Mouse (Mus musculus): ENCODE measurements around the gene Rdh7. TPM values are rescaled to one million over a fixed set of nuclear protein-coding genes. Genes with fewer than 3 reads are reported as not detected.
"Not testable (repeated sequence)": the region's sequence is repeated elsewhere in the genome, so short reads cannot be mapped to it uniquely, and the experiment has no call there.

The Rdh7 gene
- total RNA-seq, 2 experiments from 2014 or later, result not detected

- no peak for ATAC-seq (replicated peaks; ENCODE audit: low FRiP score, poor library complexity, severe bottlenecking)
Observed at GRCm38 (mm10) chr10:127897506-127897905, 8.9 kb upstream of the Rdh7 start.

DNA sequence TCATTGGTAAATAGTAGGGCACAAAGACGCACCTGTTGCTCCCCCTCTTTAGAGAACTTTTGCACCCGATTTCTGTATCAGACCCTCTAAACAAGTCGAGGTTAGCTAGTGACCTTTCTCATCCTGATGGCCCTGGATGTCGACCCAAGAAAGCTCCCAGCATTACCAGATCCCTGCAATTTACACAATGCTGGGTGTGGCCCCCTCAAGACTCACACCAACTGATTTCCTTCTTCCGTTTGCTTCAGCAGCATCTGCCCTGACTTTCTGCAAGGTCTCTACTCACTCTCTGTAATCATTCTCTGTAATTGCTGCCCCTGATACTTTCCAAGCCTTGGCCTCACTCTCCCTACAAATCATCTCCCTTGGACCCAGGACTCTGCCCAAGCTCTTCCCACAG lies 8.1 kb upstream of the Rdh7 start:
- no peak for ATAC-seq (replicated peaks; ENCODE audit: low FRiP score, poor library complexity, severe bottlenecking)

GRCm38 (mm10) chr10:127893163-127894022 lies 4.8 kb upstream of the Rdh7 start:
- ATAC-seq (replicated peaks; ENCODE audit: low FRiP score, poor library complexity, severe bottlenecking), result not testable (repeated sequence)

DNA sequence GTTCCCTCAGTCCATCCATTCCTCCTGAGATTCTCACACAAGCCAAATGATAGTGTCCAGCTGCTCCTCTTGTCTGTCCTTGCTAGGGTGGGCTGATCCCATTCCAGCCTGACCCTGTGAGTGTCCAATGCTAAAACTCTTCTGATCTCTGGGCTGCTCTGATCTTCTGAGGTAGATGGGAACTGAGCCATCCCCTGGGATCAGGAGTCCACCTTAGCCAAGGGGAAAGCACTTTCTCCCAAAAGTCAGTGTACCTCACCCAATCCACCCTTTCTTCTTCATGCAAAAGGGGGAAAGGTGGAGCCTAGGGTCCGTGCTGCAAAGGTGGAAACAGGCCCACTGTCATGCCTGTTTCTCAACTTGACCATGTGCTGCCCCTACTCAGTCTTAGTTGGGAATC lies 2.9 kb upstream of the Rdh7 start:
- no peak for ATAC-seq (replicated peaks; ENCODE audit: low FRiP score, poor library complexity, severe bottlenecking)

DNA sequence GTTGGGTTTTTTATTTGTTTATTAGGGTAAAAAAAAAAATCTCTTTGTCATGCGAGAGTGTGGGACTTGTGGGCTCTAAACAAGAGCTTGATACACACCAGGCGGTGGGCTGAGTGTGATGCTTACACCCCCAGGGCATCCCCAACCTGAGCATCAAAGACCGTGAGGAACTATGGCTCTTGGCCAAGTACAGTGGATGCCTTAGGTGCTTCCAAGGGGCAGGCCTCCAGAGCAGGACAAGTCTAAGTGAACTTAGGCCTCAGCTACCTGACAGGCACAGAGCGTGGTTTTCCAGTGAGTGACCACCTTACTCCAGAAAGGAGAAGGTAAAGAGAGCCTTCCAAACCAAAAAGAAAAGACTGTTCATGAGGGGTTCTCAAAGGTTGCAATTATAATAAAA lies 1.6 kb downstream of the Rdh7 start:
- ATAC-seq (replicated peaks; ENCODE audit: low FRiP score, poor library complexity, severe bottlenecking), result 0 out of 2 replicates have a peak, but pooled peaks have one; percentile 25

GRCm38 (mm10) chr10:127886551-127886950 lies 2.1 kb downstream of the Rdh7 start:
- ATAC-seq (replicated peaks; ENCODE audit: low FRiP score, poor library complexity, severe bottlenecking), result no peak

GRCm38 (mm10) chr10:127881041-127881440 lies 7.6 kb downstream of the Rdh7 start:
- no peak for ATAC-seq (replicated peaks; ENCODE audit: low FRiP score, poor library complexity, severe bottlenecking)

DNA sequence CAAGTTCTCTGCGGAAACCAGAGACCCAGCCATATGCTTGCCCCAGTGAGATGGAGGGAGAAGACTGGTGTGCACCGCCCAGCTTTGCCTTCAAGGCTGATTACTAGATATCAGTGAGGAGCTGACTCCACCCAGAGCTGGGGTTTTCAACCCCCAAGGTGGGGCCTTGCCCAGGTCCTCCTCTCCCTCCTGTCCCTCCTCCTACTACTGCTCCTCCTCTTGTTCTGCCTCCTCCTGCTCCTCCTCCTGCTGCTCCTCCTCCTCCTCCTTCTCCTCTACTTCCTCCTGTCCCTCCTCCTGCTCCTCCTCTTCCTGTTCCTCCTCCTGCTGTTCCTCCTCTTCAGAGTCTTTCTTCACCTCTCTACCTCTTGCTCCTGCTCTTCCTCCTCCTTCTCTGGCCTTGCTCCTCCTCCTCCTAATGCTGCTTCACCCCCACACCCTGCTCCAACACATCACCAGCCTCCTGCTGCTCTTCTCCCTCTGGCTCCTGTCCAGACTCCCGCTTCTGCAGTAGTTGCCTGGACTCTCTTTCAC lies 9.4 kb downstream of the Rdh7 start:
- no peak for ATAC-seq (replicated peaks; ENCODE audit: low FRiP score, poor library complexity, severe bottlenecking)

- ATAC-seq (replicated peaks; ENCODE audit: low FRiP score, poor library complexity, severe bottlenecking), result no peak
Observed at GRCm38 (mm10) chr10:127878262-127879057, 10.2 kb downstream of the Rdh7 start.

GRCm38 (mm10) chr10:127877681-127878080 lies 10.9 kb downstream of the Rdh7 start:
- ATAC-seq (replicated peaks; ENCODE audit: low FRiP score, poor library complexity, severe bottlenecking), result 0 out of 2 replicates have a peak, but pooled peaks have one; percentile 39

GRCm38 (mm10) chr10:127872484-127872883 lies 16.1 kb downstream of the Rdh7 start:
- ATAC-seq (replicated peaks; ENCODE audit: low FRiP score, poor library complexity, severe bottlenecking), result no peak

GRCm38 (mm10) chr10:127866232-127866631 lies 22.4 kb downstream of the Rdh7 start, which contains the start of gene Rdh16f2:
Gene Rdh16f2 (plus strand): TSS chr10:127866474.
- no peak for ATAC-seq (replicated peaks; ENCODE audit: low FRiP score, poor library complexity, severe bottlenecking)

DNA sequence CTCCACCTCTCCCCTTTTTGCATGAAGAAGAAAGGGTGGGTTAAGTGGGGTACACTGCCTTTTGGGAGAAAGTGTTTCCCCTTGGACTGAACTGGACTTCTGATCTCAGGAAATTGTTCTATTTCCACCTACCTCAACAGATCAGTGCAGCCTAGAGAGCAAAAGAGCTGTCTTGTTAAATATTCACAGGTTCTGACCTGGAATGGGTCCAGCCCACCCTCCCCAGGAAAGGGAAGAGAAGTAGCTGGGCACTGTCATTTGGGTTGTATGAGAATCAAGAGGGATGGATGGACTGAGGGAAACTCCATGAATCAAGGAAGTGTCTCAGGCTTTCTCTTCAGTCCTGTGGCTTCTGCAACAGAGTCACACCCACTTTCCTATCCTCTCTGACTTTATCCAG lies 23.7 kb downstream of the Rdh7 start:
- no peak for ATAC-seq (replicated peaks; ENCODE audit: low FRiP score, poor library complexity, severe bottlenecking)

DNA sequence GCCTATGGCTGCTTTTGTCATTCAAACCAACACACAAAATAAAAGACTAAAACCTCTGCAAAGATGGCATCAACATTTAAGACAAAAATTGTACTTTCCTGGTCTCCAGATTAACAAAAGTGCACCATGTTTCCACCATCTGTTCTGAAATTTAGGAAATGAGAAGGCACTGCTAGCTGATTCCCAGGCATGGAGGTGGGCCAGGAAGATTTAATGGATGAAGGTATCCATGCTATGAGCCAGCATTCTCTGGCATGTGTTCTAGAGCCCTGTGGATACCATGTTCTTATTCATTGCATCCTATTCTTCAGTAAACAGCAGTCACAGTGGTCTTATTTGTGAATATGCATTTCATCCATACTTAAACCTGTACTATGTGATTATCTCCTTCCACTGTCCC lies 32.2 kb downstream of the Rdh7 start:
- ATAC-seq (replicated peaks; ENCODE audit: low FRiP score, poor library complexity, severe bottlenecking), result no peak

DNA sequence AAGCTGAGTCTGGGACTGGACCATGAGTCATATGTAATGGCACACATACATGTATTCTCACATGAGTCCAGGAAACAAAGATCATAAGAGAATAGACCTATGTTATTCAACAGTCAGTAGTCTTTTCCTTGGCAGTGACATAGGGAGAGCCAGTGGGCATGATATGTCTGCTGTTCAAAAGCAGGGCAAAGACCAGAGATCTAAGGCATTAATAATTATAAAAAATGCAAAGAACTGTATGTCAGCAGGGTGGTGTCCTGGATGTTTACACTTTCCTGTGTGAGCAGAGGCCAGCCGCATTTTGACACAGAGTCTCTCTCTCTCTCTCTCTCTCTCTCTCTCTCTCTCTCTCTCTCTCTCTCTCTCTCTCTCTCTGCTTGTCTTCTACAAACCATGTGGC lies 39.0 kb downstream of the Rdh7 start, which contains the start of gene Rdh19:
TSS of gene Rdh19 (plus strand) at position 301 of the 400 bp plus-strand sequence.
- ATAC-seq (replicated peaks; ENCODE audit: low FRiP score, poor library complexity, severe bottlenecking), result no peak

DNA sequence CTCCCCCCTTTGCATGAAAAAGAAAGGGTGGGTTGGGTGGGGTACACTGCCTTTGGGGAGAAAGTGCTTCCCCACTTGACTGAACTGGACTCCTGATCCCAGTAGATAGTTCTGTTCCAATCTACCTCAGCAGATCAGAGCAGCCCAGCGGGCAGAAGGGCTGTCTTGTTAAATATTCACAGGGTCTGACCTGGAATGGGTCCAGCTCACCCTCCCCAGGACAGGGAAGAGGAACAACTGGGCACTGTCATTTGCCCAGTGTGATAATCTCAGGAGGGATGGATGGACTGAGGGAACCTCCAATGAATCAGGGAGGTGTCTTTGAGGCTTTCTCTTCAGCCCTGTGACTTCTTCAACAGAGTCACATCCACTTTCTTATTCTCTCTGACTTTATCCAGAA lies 40.5 kb downstream of the Rdh7 start:
- ATAC-seq (replicated peaks; ENCODE audit: low FRiP score, poor library complexity, severe bottlenecking), result no peak

GRCm38 (mm10) chr10:127845945-127846344 lies 42.7 kb downstream of the Rdh7 start:
- not testable (repeated sequence) for ATAC-seq (replicated peaks; ENCODE audit: low FRiP score, poor library complexity, severe bottlenecking)

GRCm38 (mm10) chr10:127840776-127841175 lies 47.8 kb downstream of the Rdh7 start:
- ATAC-seq (replicated peaks; ENCODE audit: low FRiP score, poor library complexity, severe bottlenecking), result no peak

DNA sequence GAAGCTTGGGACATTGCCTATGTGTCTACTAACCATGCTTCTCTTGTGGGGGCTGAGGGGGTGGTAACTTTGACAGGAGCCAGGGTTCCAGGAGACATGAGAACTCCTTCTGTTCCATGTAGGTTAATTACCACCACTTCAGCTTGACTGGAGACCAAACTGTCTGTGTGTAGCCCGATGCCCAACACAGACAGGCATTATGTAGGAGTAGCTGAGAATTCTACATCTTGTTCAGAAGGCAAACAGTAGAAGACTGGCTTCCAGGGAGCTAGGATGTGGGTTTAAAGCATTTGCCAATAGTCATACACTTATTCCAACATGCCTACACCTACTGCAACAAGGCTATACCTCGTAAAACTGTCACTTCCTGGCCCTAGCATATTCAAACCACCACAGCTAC lies 50.1 kb downstream of the Rdh7 start:
- ATAC-seq (replicated peaks; ENCODE audit: low FRiP score, poor library complexity, severe bottlenecking), result no peak

DNA sequence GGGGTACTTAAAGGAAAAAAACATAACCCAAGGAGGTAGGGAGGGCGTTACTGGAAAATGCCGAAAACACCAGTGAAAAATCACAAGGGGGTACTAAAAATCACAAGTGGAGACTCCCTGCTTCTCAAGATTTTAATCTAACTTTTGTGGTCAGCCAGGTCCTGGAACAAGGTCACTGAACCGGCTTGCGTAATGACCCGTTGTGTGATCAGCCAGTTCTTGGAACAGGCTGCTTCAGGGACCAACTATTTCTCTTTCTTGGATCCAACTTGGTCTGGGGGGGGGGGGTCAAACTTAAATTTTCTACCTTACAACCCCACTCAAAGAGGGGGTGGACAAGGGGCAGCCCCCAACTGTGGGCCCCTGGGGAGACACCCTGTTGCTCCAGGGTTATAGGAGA lies 50.8 kb downstream of the Rdh7 start:
- not testable (repeated sequence) for ATAC-seq (replicated peaks; ENCODE audit: low FRiP score, poor library complexity, severe bottlenecking)

Data from erythroid progenitor cell, adult 5-6 weeks (primary cell).